Mouse (Mus musculus): ENCODE results near the gene Aff3. TPM values are rescaled to one million over a fixed set of nuclear protein-coding genes. Genes with fewer than 3 reads are reported as not detected.

The Aff3 gene
- polyA plus RNA-seq, 2 experiments, result 0.18 to 0.22 TPM

DNA sequence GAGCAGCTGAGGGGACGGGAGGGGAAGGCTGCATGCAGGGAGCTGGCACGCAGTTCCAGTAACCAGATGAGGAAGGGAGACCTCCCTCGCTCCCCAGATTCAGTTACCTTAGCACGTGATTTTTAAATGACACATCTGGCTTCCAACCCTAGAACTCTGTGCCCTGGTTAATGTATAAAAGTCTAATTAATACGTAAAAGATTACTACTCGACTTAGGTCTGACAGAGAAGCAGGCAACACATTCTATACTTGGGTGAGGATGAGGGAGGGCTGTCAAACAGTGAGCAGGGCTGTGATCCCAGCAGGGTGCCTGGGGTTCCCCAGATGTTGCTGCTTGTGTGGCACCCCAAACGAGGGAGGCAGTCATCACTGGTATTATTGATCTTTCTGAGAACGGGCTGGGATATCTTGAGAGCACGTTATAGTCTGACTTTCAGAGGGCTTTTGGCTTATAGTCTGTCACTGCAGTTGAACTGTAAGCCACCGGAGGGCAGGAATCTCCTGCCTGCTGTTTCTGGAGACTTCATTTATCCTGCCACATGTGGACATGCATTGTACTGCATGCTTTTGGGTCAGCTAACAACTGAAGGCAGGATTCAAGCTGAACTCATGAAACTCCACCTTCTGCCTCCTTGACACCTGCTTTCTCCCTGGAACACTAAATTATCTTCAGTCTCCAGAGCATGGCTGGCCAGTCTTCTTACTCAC lies 462.1 kb downstream of the Aff3 start:
- no peaks in the 10 kb centered on the region for H3K4me1 ChIP-seq (replicated peaks; ENCODE audit: control insufficient read depth in 2 of 2, insufficient read depth in 2 of 2, low read length in 1 of 2)
- H3K27ac ChIP-seq, result no peak overlapping the region
- H3K9me3 ChIP-seq (ENCODE audit: control insufficient read depth, low read length), result no peaks in the 10 kb centered on the region
- 55% methylated on average over 10 of the region's 10 CpGs for WGBS (ENCODE audit: insufficient replicate concordance)
- no peaks in the 10 kb centered on the region for H3K27me3 ChIP-seq (ENCODE audit: control insufficient read depth, insufficient read depth, low read length)
- peak; percentile 77 for TF ChIP-seq CTCF (IDR thresholded peaks at IDR 0.05; ENCODE audit: low read depth)
- TF ChIP-seq EP300 (IDR thresholded peaks at IDR 0.05; ENCODE audit: low read depth), result no peak
- H3K36me3 ChIP-seq (replicated peaks; ENCODE audit: control insufficient read depth, insufficient read depth, low read depth), result no peaks in the 10 kb centered on the region
- no peak overlapping the region for H3K4me3 ChIP-seq (ENCODE audit: insufficient read depth in 1 of 2, low read depth in 2 of 2, low read length in 2 of 2)
- peak in 1 of 3 experiments; percentile 10 for DNase-seq (ENCODE audit: low read depth in 3 of 3, low spot score in 3 of 3)
- H3K9ac ChIP-seq (replicated peaks), result no peak overlapping the region
- no peak overlapping the region for H3K4me2 ChIP-seq (ENCODE audit: low read depth)
- ATAC-seq (ENCODE audit: insufficient read depth), result no peak

DNA sequence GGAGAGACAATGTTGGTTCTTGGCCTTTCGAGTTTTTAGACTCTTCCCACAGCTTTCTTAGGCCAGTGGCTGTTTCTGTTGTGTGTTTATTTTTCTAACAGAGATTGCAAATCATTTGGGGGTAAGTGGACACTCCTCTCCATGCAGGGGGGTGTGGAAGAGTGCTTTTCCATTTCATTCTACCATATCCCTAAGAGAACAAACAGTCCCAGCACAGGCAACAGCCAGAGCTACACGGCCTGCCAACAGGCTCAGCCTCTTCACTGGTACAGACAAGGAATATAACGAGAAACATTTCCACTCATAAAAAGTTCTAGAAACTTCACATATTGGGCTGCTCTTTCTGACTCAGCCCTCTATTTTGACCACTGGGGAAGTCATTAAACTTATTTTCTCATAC lies 463.0 kb downstream of the Aff3 start:
- TF ChIP-seq CTCF (IDR thresholded peaks at IDR 0.05; ENCODE audit: low read depth) (no peak), EP300 (IDR thresholded peaks at IDR 0.05; ENCODE audit: low read depth) (no peak)
- no peak overlapping the region for H3K4me2 ChIP-seq (ENCODE audit: low read depth)
- DNase-seq (ENCODE audit: low read depth in 3 of 3, low spot score in 3 of 3), result no peak
- no peak for ATAC-seq (ENCODE audit: insufficient read depth)
- no peak overlapping the region for H3K9ac ChIP-seq (replicated peaks)
- H3K27ac ChIP-seq, result no peak overlapping the region
- H3K4me1 ChIP-seq (replicated peaks; ENCODE audit: control insufficient read depth in 2 of 2, insufficient read depth in 2 of 2, low read length in 1 of 2), result no peaks in the 10 kb centered on the region
- no peaks in the 10 kb centered on the region for H3K9me3 ChIP-seq (ENCODE audit: control insufficient read depth, low read length)
- H3K27me3 ChIP-seq (ENCODE audit: control insufficient read depth, insufficient read depth, low read length), result no peaks in the 10 kb centered on the region
- H3K36me3 ChIP-seq (replicated peaks; ENCODE audit: control insufficient read depth, insufficient read depth, low read depth), result no peaks in the 10 kb centered on the region
- WGBS (ENCODE audit: insufficient replicate concordance), result 61% methylated on average over 3 of the region's 3 CpGs
- H3K4me3 ChIP-seq (ENCODE audit: insufficient read depth in 1 of 2, low read depth in 2 of 2, low read length in 2 of 2), result no peak overlapping the region

DNA sequence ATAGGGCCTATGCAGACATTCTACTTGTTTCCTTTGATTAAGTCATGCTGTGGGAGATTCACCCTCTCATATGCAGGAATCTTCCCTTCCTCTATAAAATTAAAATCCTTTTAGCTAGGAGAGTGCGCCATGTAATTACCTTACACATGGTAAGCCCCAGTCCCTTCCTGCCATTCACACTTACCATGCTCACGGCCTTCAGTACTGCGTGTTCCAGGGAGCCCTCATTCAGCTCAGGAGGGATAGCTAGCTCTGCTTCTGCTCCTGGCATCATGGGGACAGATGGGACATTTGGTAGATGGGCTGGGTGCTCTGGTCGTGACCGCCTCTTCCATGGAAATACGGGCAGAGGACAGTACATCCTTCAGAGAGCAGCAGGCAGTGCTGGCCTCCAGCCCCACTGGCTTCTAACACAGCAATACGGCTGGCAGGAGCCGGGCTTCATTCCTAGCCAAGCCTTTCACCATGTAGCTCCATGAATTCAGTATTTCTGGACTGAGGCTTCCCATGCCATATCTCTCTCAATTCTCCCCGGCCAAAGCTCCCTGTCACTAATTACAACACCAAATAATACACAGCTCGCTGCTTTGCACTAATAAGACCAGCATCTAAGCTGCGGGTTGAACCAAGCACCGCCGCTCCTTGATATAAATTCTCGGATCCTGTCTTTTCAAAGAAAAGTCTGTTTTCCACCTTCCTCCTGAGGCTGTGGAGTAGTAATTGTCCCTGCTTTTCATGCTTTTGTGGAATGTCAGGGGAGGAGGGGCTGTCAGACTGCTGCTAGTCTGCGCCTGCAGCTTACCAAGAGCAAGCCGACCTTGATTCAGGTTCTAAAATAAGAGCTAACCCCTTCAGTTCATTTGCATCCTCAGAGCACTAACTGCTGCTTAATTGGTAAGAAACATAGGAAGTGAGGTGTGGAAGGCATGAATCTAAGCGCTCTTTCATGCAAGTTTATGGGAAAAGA lies 464.8 kb downstream of the Aff3 start:
- no peak overlapping the region for H3K27ac ChIP-seq
- no peaks in the 10 kb centered on the region for H3K27me3 ChIP-seq (ENCODE audit: control insufficient read depth, insufficient read depth, low read length)
- no peaks in the 10 kb centered on the region for H3K9me3 ChIP-seq (ENCODE audit: control insufficient read depth, low read length)
- no peak overlapping the region for H3K9ac ChIP-seq (replicated peaks)
- no peak overlapping the region for H3K4me3 ChIP-seq (ENCODE audit: insufficient read depth in 1 of 2, low read depth in 2 of 2, low read length in 2 of 2)
- H3K36me3 ChIP-seq (replicated peaks; ENCODE audit: control insufficient read depth, insufficient read depth, low read depth), result no peaks in the 10 kb centered on the region
- 63% methylated on average over 17 of the region's 17 CpGs for WGBS (ENCODE audit: insufficient replicate concordance)
- no peak overlapping the region for H3K4me2 ChIP-seq (ENCODE audit: low read depth)
- TF ChIP-seq CTCF (IDR thresholded peaks at IDR 0.05; ENCODE audit: low read depth) (no peak), EP300 (IDR thresholded peaks at IDR 0.05; ENCODE audit: low read depth) (no peak)
- ATAC-seq (ENCODE audit: insufficient read depth) (no peak), DNase-seq (ENCODE audit: low read depth in 3 of 3, low spot score in 3 of 3) (no peak)
- H3K4me1 ChIP-seq (replicated peaks; ENCODE audit: control insufficient read depth in 2 of 2, insufficient read depth in 2 of 2, low read length in 1 of 2), result no peaks in the 10 kb centered on the region

DNA sequence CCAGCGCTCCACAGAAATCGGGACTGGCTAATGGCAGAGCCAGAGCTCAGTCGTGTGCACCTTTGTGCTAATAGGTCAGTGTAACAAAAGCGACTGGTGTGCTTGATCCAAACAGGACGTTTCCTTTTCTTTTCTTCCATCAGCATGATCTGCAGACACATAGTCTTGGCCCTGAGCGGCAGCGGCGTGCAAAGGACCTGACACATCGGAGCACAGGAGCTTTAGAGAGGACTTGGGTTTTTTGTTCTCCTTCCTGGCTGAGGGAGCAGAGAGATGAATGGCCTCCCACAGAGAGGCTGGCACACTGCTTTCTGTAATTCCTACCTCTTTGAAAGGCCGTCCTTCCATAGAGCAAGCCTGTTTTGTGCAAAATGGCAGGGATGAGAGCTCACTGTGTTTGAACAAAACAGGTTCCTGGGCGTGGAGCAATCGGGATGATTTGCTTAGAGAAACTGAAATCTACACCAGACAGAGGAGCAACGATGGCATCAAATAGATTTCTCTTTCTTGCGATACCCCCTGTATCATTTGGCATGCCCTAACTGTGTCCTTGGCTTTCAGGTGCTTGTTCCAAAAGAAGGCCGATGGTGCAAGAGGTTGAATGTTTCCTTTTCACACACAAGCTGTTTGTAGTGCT lies 466.2 kb downstream of the Aff3 start:
- Histone ChIP-seq H3K27ac (no peak overlapping the region), H3K36me3 (replicated peaks; ENCODE audit: control insufficient read depth, insufficient read depth, low read depth) (no peaks in the 10 kb centered on the region), H3K4me3 (ENCODE audit: insufficient read depth in 1 of 2, low read depth in 2 of 2, low read length in 2 of 2) (no peak overlapping the region), H3K27me3 (ENCODE audit: control insufficient read depth, insufficient read depth, low read length) (no peaks in the 10 kb centered on the region), H3K9me3 (ENCODE audit: control insufficient read depth, low read length) (no peaks in the 10 kb centered on the region), H3K9ac (replicated peaks) (no peak overlapping the region), H3K4me2 (ENCODE audit: low read depth) (no peak overlapping the region), H3K4me1 (replicated peaks; ENCODE audit: control insufficient read depth in 2 of 2, insufficient read depth in 2 of 2, low read length in 1 of 2) (no peaks in the 10 kb centered on the region)
- ATAC-seq (ENCODE audit: insufficient read depth) (no peak), DNase-seq (ENCODE audit: low read depth in 3 of 3, low spot score in 3 of 3) (no peak)
- TF ChIP-seq CTCF (IDR thresholded peaks at IDR 0.05; ENCODE audit: low read depth) (no peak), EP300 (IDR thresholded peaks at IDR 0.05; ENCODE audit: low read depth) (no peak)
- WGBS (ENCODE audit: insufficient replicate concordance), result 69% methylated on average over 15 of the region's 15 CpGs
